Mouse (Mus musculus) c-Kit-positive CD71-positive TER-119-positive erythroid progenitor cells, embryonic 14.5 days (primary cell): ENCODE measurements around the gene Cct6b.

Experiments
- DNase-seq: peaks from one replicate; pipeline ENCODE4 v3.0.0-alpha.2; 2013; ENCODE audit warnings: low spot score

The Cct6b gene

DNA sequence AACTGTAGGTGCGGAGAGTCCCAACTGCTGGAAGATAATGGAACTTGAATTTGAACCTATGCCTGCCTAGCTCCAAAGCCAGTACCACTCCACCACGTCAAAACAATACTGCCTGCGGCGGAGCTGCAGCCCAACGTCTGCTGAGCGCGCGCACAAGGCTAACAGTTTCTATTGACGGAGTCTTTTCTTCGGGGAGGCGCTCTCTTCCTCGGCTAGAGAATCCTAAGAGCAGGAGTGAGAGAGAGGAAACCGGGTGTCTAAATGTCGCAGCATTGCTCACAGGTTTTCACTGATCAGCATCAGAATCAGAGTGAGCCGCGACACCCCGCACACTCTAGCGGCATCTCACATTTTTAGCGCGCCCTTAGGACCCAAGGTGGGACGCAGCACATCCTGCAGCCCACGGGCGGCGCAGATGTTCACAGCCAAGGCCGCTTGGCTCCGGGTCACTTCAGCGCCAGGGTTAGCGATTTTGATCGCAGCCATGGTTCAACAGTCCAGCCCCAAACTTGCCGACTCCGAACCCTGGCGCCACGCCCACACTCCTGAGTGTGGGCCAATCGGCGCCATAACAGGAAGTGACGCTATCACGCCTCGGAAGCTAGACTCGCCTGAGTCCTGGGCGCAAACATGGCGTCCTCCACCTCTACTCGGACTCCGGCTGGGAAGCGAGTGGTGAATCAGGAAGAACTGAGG is at the start of gene Cct6b, which contains the start of gene Zfp830:
Gene Cct6b (minus strand): TSS at position 580 of the 696 bp plus-strand sequence.
Gene Zfp830 (plus strand): TSS at position 604 of the 696 bp plus-strand sequence.
- DNase-seq = peak; percentile 93

DNA sequence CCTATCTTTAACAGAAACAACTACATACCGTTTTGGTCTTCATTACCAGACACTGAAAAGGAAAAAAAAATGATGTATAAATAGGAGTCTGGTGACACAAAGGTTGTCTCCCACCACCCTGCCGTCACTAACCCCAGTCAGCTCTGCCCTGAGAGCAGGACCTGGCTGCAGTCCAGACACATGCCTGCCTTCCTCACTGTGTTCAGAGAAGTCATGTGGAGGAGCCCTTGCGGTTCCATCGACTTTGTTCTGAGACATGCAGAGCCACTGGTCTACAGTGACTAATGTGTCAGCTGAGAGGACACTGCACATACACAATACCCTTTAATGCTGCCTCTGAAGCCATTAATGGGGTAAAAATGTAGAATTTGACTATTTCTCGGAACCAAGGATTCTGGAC is 44.4 kb upstream of the Cct6b start:
- no peak for DNase-seq

DNA sequence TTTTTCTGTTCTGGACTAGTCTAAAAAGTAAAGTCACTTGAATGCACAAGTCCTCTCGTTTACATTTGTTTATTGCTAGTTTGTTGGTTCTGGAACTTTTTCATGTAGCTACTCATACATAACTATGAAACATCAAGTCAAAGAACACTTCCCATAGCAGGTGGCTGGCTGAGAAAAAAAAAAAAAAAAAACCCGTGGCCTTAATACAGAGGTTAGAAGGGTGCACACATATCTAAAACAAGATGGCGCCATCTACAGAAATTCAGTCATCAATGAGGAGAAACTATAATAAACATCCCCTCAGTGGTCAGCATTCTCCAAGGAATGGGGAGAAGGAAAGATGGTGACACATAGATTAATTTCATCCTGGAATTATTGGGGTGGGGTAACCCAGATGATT is 43.2 kb upstream of the Cct6b start:
- DNase-seq = no peak

DNA sequence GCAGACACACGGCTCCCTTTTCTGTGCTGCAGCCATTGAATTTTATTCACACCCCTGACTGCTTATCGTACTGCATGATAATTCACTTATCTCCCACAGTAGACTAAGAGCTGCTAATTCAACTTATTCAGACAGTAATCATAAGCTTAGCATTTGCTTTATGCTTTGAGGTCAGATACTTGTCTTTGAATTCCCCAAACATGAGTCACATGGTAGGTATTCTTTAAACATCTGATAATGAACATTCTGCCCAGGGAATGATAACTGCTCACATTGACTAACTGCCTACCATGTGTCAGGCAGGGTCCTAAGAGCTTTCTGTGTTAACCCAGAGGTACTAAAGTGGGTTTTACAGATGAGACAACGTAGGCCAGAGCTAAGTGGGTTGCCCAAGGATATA is 42.5 kb upstream of the Cct6b start:
- no peak for DNase-seq

DNA sequence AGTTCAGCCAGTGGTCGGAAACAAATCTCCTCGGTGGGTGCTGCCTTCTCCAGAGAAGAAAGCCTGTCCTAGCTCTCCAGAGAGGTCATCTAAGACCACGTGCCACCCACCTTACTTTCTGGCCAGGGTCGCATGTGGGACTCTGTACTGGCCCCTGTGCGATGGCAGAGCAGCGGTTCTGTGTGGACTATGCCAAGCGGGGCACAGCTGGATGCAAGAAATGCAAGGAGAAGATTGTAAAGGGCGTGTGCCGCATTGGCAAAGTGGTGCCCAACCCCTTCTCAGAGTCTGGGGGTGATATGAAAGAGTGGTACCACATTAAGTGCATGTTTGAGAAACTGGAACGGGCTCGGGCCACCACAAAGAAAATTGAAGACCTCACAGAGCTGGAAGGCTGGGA is 19.3 kb upstream of the Cct6b start:
- DNase-seq = no peak

DNA sequence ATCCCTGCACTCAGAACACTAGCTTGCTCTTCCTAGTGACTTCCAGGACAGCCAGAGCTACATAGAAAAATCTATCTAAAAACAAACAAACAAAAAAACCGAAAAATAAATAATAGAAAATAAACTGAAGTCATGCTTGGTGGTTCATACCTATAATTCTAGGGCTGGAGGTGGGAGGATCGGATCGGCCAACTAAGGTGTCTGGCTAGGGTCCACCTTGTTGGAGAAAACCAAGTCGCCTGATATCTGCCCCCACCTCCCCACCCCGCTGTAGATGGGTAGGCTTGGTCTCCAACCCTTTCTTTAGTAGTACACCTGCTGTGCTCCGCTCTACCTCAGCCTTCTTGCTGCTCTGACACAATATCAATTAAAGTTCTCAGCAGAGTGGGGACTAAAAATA is 18.1 kb upstream of the Cct6b start:
- DNase-seq = no peak

DNA sequence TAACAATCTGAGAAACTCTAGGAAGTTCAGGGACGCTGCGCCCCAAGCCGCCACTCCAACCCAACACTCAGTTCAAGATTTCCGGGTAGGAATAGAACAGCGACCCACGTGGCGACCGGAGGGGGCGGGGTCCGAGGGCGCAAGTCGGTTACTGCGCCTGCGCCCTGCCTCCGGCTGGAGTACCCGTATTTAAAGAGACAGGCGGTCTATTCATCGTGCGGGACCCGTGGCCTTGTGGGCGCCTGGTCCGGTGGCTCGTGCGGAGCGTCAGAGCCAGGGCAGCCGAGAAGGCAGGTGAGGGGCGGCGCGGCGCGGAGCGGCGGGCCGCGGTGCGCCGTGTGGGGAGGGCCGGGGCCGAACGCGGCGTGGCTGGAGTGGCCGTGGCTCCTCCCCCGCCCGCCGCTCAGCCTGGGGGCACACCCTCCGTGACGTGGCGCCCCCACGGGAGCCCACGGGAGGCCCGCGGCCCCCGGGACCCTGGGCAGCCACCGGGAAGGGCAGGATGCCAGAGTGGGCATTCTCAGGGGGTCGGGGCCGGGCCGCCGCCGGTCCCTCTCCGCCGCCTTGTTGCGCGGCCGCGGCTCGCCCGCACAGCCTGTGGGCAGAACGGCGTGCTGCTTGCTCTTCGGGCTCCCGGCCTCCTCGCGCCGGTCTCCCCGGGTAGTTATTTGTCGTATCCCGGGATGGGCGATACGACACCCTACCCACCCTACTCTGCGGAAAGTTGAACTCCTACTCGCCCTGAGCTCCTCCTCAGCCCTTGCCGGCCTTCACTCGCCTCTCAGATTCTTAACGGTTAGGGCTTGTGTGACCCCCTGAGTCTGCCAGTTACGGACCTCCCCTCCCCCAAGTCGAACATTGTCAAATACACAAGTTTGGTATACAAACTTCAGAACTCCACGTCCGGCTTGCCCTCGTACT is 17.1 kb upstream of the Cct6b start, which contains the start of gene Lig3:
Gene Lig3 (plus strand): TSS at position 126 of the 921 bp plus-strand sequence.
- DNase-seq = peak; percentile 84

DNA sequence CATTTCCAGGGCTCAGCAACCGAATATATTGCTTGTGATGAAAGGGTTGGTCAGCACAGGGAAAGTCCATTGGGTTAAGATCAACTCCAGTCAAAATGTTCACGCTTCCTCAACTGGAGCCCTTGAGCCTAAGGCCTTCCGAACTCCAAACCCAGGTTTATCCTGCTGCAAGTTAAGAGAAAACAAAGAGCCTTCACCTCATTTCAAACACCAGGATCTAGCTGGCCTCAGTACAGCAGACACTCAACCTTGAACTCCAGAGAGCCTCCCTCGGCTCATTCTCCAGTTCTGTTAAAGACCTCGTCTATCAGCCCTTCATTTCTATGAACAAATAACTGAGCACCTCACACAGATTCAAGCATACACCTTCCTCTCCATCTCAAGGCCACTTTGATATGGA is 16.0 kb upstream of the Cct6b start:
- DNase-seq = no peak

DNA sequence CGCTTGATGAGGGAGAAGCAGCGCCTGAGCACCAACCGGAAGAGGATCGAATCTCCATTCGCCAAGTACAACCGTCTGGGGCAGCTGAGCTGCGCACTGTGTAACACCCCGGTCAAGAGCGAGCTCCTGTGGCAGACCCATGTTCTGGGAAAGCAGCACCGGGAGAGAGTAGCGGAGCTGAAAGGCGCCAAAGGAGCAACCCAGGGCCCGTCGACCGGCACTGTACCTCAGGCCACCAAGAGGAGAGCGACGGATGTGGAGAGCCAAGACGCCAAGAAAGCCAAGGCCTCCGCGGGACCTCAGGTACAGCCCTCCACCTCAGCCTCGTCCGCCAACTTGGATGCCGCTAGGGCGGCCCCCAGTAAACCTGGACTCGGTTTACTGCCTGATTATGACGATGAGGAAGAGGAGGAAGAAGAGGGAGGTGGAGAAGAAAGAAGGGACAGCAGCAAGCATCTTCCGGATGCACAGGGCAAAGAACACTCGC is 360 bp upstream of the Cct6b start:
- DNase-seq = no peak

DNA sequence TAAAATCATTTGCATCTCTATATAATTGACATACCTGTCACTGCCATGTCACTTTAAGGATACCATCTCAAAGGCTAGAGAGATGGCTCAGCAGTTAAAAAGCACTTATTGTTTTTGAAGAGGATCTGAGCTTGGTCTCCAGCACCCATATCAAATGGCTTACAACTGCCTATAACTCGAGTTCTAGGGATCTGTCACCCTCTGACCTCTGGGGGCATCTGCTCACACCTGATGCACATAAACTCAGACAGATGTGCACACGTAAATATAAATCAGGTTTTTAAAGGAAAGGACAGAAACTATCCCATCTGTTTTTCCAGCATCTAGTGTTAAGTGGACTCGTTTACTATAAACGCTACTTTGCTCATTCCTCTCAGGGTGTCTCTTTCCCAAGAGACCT is 860 bp downstream of the Cct6b start:
- DNase-seq = no peak

DNA sequence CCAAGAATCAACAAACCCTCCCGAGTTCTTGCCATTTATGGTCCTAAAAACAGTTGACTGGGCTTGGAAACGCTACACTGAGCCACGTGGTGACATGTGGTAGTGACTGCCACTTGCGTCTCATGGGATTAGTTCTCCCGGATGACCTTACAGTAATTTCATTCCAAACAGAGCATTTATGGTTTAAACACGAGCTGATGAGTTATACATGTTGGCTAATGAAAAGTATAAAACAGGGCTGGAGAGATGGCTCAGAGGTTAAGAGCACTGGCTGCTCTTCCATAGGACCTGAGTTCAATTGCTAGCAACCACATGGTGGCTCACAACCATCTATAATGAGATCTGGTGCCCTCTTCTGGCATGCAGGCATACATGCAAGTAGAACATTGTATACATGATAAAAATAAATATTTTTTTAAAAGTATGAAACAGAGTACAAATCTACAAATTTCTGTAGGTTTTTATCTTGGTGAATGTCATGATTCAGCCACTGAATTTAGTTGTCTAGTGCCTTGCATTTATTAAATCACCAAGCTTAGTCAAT is 1.8 kb downstream of the Cct6b start:
- no peak for DNase-seq

DNA sequence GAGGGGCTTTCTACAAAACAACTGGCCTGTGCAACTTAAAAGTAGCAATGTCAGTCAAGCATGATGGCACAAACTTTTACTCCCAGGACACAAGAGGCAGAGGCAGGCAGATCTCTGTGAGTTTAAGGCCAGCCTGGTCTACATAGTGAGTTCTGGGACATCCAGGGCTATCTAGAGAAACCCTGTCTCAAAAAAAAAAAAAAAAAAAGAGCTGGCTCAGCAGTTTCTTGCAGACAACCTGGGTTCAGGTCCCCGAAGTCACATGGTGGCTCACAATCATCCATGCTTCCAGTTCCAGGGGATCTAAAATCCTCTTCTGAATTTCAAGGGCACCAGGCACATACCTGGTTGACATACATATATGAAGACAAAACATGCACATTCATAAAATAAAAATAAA is 8.2 kb downstream of the Cct6b start:
- DNase-seq = no peak

DNA sequence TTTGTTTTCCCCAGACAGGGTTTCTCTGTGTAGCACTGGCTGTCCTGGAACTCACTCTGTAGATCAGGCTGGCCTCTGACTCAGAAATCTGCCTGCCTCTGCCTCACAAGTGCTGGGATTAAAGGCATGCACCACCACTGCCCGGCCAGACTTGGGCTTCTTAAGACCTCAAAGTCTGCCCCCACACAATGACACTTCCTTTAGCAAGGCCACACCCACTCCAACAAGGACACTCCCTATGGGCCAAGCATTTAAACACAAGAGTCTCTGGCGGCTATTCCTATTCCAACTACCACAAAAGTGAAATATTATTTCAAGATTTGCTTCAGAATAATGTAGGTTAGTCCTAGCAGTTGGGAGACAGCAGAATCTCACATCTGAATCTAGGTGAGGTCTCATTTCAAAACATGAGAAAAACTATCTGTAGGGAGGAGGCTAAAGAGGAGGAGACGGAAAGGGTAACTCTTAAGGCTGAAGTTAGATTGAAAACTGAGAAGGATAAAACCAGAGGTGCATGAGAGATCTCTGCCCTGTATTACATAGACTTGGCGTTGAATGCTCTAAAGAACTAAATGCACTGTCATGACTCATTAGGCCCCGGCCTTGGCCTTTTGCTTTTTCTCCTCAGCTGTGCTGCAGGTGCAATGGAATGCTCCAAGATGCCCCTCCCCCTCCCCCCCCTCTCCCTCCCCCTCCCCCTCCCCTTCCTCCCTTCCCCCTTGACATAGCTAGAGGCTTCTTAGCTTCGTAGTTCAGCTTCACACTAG is 11.6 kb downstream of the Cct6b start:
- no peak for DNase-seq

DNA sequence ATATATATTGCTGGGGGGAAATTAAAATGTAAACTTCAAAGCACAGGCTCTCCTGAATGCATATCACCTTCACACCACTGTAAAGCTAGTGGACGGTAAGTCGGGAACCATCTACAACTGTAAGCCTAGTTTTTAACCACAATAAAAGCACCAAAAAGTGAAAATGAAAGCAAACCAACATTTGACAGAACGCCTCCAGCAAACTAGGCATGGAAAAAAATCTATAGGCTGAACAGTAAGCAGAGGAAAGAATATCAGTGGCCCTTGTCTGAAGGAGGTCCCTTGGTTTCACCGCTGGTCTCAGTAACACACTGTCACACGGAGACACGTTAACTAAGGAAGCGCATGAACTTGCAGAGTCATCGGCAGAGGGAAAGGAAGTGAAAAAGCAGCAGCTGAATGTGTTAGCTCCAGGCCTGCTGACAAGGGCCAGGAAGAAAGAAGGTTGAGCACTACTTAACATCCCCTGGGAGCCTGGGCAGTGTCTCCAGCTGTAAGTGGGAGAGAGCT is 17.2 kb downstream of the Cct6b start:
- peak; percentile 41 for DNase-seq

DNA sequence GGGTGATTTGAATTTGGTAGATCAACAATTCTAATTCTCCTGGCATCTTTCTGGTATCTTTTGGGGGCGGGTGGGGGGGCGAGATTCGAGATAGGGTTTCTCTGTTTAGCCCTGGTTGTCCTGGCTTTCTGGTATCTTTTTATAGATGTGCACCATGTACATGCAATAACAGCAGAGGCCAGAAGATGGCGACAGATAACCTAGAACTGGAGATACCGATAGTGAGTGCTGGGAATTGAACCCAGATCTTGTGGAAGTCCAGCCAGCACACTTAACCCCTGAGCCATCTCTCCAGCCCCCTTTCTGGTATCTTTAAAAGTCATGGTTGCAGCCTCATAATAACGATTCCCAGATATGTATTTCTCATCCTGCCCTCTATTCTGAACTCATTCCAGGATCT is 18.0 kb downstream of the Cct6b start:
- DNase-seq = peak; percentile 65

DNA sequence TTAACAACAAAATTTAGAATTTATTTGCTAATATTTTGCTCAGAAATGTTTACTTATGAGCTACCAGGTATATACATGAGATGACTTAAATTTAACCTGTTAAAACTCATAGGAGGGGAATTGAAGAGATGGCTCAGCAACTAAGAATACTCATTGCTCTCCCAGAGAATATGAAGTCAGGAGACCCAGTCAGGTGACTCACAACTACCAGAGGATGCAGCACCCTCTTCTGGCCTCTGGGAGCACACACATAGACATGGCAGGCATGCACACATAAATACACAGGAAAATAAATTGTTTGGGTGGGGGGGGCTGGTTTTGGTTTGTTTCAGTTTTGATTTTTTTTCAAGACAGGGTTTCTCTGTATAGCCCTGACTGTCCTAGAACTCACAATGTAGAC is 25.1 kb downstream of the Cct6b start:
- no peak for DNase-seq

DNA sequence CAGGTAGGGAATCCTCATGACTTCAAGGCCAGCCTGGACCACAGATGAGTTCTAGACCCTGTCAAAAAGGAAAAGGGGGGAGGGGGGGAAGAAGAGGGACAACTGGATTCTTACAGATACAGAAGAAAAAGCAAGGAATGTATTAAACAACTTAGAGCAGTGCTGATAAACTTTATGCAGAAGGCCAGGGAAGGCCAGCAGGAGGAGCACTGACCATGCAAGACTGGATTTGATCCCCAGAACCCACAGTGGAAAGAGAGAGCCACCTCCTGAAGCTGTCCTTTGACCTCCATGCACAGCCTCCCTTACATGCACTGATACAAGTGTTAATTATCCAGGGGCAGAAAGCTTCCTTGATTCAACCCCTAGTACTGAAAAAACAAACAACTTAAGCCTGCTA is 29.9 kb downstream of the Cct6b start:
- DNase-seq = no peak

DNA sequence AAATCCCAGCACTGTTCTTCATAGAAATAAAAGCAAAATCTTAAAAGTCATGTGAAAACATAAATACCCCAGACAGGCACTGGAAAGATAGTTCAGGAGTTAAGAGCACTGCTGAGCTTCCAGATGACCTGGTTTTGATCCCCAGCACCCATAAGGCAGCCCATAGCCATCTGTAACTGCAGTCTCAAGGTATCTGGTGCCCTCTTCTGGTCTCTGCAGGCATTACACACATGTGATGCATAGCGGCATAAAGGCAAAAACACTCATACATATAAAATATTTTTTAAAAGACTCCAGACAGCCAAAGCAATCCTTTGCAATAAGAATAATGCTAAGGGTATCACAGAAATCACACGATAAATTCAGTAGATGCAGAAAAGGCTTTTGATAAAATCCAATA is 37.3 kb downstream of the Cct6b start:
- no peak for DNase-seq

DNA sequence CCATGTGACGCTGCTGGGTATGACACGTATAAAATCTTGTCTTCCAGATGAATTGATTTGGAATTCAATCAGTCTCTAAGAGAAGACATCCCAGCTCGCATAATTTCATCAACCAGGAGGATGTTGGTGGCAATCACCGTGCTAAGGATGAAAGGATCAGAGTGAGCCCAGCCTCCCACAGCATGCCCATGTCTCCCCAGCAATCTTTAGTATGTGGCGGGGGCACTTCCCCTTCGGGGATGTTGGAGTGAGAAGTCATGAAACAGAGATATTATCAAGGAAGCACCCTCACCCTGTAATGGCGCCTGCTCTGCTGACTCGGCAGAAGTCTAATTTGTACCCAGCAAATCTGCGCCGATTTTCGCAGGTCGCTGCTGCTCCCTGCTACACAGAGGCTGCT is 44.8 kb downstream of the Cct6b start:
- DNase-seq = no peak

DNA sequence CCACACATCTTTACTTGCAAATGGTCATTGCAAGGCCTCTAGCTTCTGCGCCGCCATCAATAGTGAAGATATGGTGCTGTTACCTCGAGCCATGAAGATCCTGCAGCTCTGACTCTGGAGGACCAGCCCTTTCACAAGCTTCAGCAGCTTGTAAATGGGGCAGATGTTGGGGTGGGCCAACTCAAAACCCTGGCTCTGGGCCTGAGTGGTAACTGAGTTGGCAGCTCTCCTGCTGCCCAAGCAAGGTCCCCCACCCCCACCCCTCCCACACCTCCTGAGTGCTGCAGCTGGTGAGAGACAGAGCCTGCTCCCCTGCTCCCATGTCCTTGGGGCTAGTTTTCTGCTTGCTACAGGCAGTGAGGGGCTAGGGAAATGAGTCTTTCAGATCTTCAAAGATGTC is 51.4 kb downstream of the Cct6b start:
- no peak for DNase-seq

DNA sequence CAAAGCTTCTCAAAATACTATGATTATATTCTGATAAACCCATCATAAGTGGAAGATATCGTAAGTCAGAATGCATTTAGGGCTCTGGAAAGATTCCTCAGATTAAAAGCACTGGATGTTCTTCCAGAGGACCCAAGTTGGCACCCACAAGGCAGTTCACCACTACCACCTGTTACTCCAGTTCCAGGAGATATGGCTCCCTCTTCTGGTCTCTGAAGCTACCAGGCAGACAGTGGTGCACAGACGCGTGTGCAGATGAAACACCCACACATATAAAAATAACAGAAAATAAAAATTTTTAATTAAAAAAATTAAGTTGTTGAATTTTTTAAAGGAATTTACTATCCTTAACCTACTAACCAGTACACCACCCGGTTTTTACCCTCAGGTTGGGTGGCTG is 55.2 kb downstream of the Cct6b start:
- no peak for DNase-seq

DNA sequence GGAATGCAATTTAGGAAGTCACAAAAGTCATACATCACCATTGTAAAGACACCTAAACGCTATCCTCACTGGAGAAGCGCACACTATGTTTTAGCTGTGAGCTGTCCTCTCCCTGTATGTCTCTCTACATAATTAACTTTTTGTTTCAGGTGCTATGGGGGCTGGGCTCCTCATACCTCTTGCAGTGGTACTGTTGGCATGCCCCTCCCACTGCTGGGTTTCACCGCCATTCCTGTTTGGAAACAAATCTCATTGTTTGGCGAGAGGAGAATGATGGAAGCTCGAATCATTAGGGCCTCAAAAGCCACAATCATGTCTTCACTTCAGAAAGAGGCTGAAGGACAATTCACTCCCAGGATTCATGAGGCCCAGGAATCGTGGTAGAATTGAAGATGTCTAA is 59.0 kb downstream of the Cct6b start:
- no peak for DNase-seq
